Mouse (Mus musculus) MN1 (cell line): ENCODE measurements at regions not wholly inside any gene's neighbourhood (a gene's known extent, or its start where the extent isn't known, plus 50 kb on each side); places are given as distances from the start of the nearest gene placed in this dataset.

ENCODE experiments used
- DNase-seq: peaks from one replicate; pipeline ENCODE4 v3.0.0-alpha.2; 2016; ENCODE audit warnings: low spot score

- DNase-seq = no peak
Measured at GRCm38 (mm10) chr10:96427407-96427806, 189.4 kb upstream of the Btg1 start.

GRCm38 (mm10) chr10:96430142-96430541, 186.7 kb upstream of the Btg1 start:
- no peak for DNase-seq

DNA sequence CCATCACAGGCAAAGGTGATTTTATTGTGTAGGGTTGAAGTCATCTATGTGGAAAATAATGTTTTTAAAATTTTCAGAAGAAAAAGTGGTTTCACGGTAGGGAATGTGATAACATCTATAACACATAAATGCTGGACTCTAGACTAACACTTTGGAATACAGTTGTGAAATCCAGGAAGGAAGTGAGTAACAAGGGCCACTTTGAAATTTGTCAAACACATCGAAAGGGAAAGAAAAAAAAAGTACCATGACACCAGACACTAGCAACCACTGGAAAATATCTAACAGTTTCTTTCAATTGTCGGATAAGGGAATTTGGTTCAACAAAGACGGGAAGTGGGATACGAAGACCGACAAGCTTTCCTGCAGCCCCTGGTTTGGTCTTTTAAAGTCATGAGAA, 181.7 kb upstream of the Btg1 start:
- DNase-seq = no peak

DNA sequence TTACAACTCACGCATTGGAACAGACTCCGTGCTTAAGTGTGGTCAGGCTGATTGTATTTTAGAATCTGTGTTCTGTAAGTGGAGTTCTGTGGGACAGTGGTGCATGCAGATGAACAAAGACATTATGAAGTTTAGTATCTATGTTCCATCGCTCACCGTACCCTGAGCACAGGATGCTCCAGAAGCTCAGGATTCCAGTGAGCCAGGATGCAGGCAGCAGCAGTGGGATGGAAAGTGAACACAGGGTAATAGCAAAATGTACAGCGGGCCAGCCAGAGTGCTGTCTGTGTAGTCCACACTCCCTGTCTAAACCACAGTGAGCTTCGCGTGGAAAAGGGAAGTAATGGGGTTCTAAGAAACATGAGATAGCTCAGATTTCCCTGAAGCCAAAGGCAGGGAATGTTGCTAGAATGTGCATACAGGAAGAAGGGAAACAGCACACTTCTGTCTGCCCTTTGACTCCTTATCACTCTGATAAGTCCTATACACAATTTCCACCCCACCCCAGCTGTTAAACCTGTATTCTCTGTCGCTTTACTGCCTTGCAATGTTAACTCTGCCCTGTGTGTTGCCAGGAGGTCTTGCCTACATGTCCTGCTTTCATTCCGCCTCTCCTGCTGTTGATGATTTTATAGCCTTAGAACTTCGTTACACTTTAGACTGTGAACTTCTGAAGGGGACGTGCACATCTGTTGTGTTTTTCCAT, 178.3 kb upstream of the Btg1 start:
- no peak for DNase-seq

DNA sequence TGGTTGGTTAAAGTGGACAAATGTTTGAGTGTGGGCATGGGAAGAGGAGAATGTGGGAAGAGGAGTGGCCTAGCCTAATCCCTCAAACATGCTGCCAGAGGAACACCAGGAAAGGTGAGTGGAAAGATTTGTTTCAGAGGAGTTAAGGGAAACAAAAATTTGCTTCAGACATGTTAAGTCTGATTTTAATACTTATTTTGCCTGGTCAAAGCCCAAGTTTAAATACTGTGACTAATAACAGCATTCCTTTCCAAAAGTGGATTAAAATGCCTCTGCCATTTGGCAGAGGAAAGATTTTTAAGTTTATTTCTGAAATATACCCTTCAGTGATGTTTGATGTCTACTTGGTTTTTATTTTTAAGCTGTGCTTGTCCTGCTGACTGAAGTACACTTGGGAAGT, 174.6 kb upstream of the Btg1 start:
- DNase-seq = no peak

DNA sequence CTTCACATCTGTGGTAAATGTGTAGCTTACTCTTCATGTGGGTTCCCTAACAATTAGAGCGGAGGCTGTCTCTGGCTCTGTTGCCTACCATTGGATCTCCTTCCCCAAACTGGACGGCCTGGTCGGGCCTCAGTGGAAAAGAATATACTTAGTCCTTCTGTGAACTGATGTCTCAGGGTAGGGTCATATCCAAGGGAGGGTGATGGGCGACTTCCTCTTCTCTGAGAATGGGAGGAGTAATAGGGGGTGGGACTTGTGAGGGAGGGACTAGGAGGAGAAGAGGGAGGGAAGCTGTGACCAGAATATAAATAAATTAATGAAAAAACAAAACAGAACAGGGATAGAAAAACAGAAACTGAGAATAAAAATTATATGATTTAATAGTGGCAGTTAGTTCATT, 166.5 kb upstream of the Btg1 start:
- DNase-seq = no peak

DNA sequence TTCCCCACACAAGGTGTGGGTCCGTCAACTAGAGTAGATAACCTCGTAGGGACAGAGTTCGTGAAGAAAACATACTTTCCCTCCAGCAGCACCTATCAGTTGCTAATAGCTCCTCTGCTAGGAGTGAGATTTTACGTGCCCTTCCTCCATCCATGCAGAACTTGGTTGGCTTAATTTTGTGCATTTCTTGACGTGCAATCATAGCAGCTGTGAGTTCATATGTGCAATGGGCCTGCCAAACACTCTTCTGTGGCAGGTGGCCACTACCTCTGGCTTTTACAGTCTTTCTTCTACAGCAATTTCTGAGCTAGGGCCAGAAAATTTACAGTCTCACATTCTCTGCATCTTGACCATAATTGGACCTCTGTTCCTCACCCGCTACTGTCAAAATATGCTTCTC, 161.9 kb upstream of the Btg1 start:
- no peak for DNase-seq

GRCm38 (mm10) chr10:96458551-96458950, 158.3 kb upstream of the Btg1 start:
- DNase-seq = no peak

DNA sequence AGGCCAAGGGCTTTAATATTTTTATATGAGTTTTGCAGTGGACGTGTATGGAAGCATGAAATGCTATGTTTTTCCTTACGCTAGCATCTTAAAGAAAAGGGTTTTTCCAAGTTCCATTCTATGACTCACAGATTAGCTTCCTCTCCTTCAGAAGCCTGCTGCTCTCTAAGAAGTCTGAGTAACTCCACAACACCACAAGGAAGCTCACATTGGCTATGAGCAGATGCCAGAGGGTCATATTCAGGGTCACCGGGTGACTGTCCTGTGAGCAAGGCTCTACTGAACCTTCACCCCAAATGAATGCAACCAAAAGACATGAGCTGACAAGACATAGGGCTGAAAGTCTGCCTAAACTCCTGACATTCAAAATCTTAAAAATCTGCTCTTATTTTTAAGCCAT, 157.6 kb upstream of the Btg1 start:
- DNase-seq = no peak

DNA sequence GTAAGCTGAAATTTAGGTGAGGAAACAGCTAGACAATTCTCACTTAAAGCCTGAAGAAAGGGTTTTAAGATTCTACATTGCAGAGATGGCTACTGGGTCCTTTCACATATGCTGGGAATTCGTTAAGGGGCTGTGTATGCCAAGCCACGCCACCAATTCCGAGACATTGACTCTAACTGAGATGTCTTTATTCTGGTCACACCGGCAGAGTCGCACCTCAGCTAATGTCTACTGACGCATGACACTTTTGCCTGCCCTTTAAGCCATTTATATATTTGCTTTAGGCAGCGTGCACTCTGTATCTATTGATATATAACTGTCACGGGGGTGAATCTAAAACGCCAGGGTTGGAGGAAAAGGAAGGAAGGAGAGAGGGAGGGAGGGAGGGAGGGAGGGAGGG, 156.7 kb upstream of the Btg1 start:
- DNase-seq = no peak

- no peak for DNase-seq
Measured at GRCm38 (mm10) chr10:96460617-96461338, 156.0 kb upstream of the Btg1 start.

DNA sequence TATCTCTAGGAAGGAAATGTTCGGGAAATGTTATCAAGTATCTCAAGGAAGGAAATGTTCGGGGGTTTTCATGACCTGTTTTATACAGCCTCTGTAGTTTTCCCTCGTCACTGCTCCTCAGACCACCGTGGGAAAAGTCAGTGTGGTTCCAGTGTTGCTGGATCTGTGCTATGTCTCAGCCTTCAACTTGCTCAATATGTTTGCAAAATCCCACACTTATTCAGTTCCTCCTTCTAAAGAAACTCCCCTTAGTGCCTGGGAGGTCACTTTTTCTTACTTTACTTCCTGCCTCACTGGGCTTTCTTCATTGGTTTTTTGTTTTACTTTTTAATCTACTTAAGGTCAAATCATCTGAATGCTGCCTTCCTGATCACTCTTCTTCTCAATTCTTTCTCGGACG, 150.8 kb upstream of the Btg1 start:
- DNase-seq = no peak

GRCm38 (mm10) chr10:96466845-96467244, 150.0 kb upstream of the Btg1 start:
- DNase-seq = no peak

DNA sequence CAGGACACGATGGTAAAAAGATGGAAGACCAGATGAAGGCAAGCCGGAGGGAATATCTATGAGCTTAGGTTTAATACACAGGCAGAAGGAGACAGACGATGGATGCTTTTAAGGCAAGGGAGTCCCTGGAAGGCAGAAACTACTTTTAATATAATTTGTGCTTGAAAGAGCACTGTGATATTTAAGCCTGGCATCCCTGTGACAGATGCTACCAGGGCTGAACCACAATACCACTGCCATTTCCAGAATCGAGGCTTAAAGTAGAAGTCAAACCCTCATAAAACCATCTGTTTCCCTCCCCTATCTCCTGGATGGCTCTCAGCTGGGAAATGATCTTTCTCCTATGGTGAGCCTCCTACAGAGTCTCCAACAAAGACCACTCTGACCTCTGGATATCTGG, 149.1 kb upstream of the Btg1 start:
- DNase-seq = no peak

GRCm38 (mm10) chr10:96471523-96471922, 145.3 kb upstream of the Btg1 start:
- DNase-seq = no peak

- DNase-seq = no peak
Measured at GRCm38 (mm10) chr10:96479350-96479749, 137.5 kb upstream of the Btg1 start.

GRCm38 (mm10) chr10:96479786-96480185, 137.0 kb upstream of the Btg1 start:
- no peak for DNase-seq

DNA sequence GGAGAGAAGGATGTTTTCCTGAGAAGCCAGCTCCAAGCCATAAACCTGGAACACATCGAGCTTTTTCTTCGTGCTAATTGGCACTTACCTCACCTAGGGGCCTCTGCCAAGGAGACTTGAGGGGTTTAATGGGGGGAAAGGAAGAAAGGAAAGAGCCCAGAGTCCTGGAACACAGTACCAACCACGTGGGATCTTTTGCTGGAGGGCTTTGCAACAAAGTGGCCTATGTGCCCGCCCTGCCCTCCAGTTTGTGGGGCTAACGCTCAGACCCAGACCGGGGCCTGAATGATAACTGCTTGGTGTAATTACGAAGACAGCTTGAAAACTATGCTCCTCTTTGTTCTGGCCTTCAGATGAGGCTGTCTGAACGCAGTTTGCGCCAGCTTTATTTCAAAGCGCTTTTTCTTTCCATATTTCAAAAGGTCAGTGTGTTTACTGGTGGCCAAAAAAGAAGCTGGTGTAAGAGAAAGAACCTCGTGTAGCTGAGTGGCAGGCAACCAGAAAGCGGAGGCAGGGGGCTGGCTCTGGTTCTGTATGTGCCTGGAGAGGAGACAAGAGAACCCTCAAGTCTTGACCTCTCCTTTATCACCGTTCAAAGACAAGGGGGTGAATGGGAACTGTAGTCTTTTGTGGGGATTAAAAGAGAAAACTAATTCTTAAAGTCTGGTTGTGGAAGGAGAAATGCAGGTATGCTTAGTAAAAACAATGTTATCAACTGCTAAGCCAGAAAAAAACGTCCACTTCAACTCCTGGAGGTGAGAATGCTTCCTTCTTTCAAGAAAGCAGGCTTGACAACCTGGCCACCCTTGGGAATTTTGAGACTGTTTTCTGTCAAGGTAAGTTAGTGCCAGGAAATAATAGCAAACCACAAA, 136.1 kb upstream of the Btg1 start:
- no peak for DNase-seq

GRCm38 (mm10) chr10:96481325-96481638, 135.5 kb upstream of the Btg1 start:
- no peak for DNase-seq

DNA sequence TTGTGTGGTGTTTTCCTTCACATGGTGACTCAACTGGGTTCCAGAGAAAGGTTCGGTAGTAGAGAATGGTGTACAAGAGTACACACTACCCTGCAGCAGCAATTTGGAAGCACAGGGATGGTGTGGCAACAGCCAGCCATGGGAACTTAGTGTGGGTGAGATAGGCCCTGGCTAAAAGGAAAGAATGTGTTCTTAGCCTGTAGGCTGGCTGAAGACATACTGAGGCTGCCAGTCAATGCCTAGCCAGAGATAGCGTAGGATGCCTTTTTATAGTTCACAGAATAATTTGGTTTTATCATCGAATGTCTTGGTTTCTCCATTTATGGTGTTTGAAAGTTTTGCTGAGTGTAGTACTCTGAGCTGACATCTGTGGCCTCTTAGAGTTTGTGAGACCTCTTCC, 130.1 kb upstream of the Btg1 start:
- no peak for DNase-seq

DNA sequence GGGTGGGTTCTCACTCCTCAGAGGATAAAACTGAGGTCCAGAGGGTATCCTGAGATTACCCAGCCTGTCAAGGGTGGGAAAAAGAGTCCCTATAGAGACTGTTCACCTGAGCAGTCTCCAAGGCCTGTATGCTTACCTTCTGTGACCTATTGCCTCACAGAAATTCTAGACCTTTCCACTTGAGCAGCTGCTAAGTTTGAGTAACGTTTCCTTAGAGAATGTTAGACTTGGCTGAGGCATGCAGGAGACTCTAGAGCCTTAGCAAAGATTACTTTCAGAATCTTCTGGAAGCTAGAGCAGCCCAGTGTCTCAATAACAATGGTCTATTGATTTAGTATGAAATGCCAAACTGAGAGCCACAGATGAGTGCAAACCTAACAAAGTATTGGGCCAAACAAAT, 123.1 kb upstream of the Btg1 start:
- no peak for DNase-seq

DNA sequence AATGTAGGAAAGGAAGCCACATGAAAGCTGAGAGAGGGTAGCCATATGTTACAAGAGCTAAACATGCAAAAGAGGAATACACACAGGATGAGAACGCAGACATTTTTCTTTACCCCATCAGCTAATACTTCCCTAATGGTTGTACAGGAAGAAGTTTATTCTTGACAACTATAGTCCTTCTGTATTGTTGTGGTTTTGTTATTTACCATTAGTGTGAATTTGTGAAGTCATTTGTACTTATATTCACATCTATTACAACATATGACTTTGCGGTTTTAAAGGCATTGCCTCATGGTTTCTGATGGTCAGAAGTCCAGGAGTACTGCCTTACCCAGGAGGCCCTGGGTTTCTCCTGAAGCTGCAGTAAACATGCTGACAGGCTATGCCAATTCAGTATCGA, 120.1 kb upstream of the Btg1 start:
- DNase-seq = no peak

DNA sequence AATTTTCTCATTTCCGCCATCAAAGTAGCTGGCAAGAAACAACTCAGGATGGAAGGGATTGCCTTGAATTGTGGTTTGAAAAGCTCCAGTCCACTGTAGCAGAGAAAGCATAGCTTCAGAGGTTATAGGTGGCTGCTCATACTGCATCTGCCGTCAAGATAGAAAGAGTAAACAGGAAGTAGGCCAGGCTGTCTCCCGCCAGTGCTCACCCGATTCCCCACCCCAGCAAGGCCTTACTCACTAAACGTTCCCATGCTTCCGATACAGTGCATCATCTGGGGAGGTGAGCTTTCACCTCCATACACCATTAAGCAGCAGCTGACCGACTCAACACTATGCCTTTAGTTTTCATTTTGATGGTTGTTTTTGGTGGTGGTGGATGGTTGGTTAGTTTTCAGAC, 119.3 kb upstream of the Btg1 start:
- DNase-seq = no peak
